Mouse (Mus musculus): Measurements from ENCODE around the gene Hormad2.

- TF ChIP-seq CTCF (IDR thresholded peaks at IDR 0.05; ENCODE audit: borderline replicate concordance, insufficient read depth, low read length) (no peak), POLR2A (IDR thresholded peaks at IDR 0.05; ENCODE audit: low read depth, low read length) (no peak)
Observed at GRCm38 (mm10) chr11:4394226-4394625, 46.7 kb downstream of the Hormad2 start.

Measured in embryonic fibroblast, embryonic 13.5 days (primary cell).